Mouse (Mus musculus): Measurements from ENCODE around the gene 1110065P20Rik. TPM values are rescaled to one million over a fixed set of nuclear protein-coding genes. Genes with fewer than 3 reads are reported as not detected.

1110065P20Rik gene
- polyA plus RNA-seq (2017; shearing (Covaris generic)), result 20.4 TPM

GRCm38 (mm10) chr4:124850933-124851658 is at the start of gene 1110065P20Rik:
Gene 1110065P20Rik, minus strand, starts transcription at chr4:124851196.

GRCm38 (mm10) chr4:124880599-124880998 is 29.6 kb upstream of the 1110065P20Rik start, which contains the start of gene Epha10:
Gene Epha10, plus strand, starts transcription at chr4:124880899.

GRCm38 (mm10) chr4:124861283-124862188 is 10.5 kb upstream of the 1110065P20Rik start, which contains the start of gene Maneal:
Gene Maneal, minus strand, starts transcription at chr4:124862171.

GRCm38 (mm10) chr4:124850261-124850913 is 609 bp downstream of the 1110065P20Rik start, which contains the start of gene Yrdc:
Gene Yrdc, plus strand, starts transcription at chr4:124850679.

GRCm38 (mm10) chr4:124801552-124802308 is 49.3 kb downstream of the 1110065P20Rik start, which contains the start of gene Mtf1:
Gene Mtf1, plus strand, starts transcription at chr4:124802104.

Other genes starting within 250 kb of the 1110065P20Rik start
- 1.6 TPM for gene 3100002H09Rik, start 240.4 kb downstream of the 1110065P20Rik start, polyA plus RNA-seq (2017; shearing (Covaris generic))
- gene Pou3f1, start 194.4 kb downstream of the 1110065P20Rik start, polyA plus RNA-seq (2017; shearing (Covaris generic)), result 0.87 TPM
- 34.9 TPM for gene Utp11, start 157.6 kb downstream of the 1110065P20Rik start, polyA plus RNA-seq (2017; shearing (Covaris generic))
- gene Fhl3, start 150.5 kb downstream of the 1110065P20Rik start, polyA plus RNA-seq (2017; shearing (Covaris generic)), result 0.23 TPM
- gene Sf3a3, start 136.4 kb downstream of the 1110065P20Rik start, polyA plus RNA-seq (2017; shearing (Covaris generic)), result 77.3 TPM
- gene Inpp5b, start 109.3 kb downstream of the 1110065P20Rik start, polyA plus RNA-seq (2017; shearing (Covaris generic)), result 118 TPM
- gene Mtf1, start 49.1 kb downstream of the 1110065P20Rik start, polyA plus RNA-seq (2017; shearing (Covaris generic)), result 17.0 TPM
- 182 TPM for gene Yrdc, start 517 bp downstream of the 1110065P20Rik start, polyA plus RNA-seq (2017; shearing (Covaris generic))
- gene Maneal, start 11.0 kb upstream of the 1110065P20Rik start, polyA plus RNA-seq (2017; shearing (Covaris generic)), result 2.6 TPM
- gene Epha10, start 29.7 kb upstream of the 1110065P20Rik start, polyA plus RNA-seq (2017; shearing (Covaris generic)), result 0.55 TPM
- gene 9930104L06Rik, start 85.9 kb upstream of the 1110065P20Rik start, polyA plus RNA-seq (2017; shearing (Covaris generic)), result 8.6 TPM
- 2.3 TPM for gene Cdca8, start 88.1 kb upstream of the 1110065P20Rik start, polyA plus RNA-seq (2017; shearing (Covaris generic))
- not detected for gene Rspo1, start 135.2 kb upstream of the 1110065P20Rik start, polyA plus RNA-seq (2017; shearing (Covaris generic))
- 77.3 TPM for gene Gnl2, start 165.4 kb upstream of the 1110065P20Rik start, polyA plus RNA-seq (2017; shearing (Covaris generic))
- gene Dnali1, start 214.5 kb upstream of the 1110065P20Rik start, polyA plus RNA-seq (2017; shearing (Covaris generic)), result 0.29 TPM
- gene Snip1, start 215.5 kb upstream of the 1110065P20Rik start, polyA plus RNA-seq (2017; shearing (Covaris generic)), result 38.7 TPM
- 46.2 TPM for gene Meaf6, start 233.9 kb upstream of the 1110065P20Rik start, polyA plus RNA-seq (2017; shearing (Covaris generic))

Measured in effector memory CD4-positive, alpha-beta T cell, adult 7 months (primary cell).